Mouse (Mus musculus) hindbrain, embryonic 11.5 days (tissue): Measurements from ENCODE around the gene Dnah7c. TPM values are rescaled to one million over a fixed set of nuclear protein-coding genes. Genes with fewer than 3 reads are reported as not detected.
"Not testable (repeated sequence)": the region's sequence is repeated elsewhere in the genome, so short reads cannot be mapped to it uniquely, and the experiment has no call there.

ENCODE experiments used
- ATAC-seq: fragments of 200-750 bp; cut with Nextera tagmentation; 2 replicates; pipeline ENCODE4 v1.8.0; 2017; ENCODE audit warnings: mild to moderate bottlenecking, moderate TSS enrichment, moderate library complexity; ENCODE audit not compliant: low FRiP score
- DNase-seq: peaks from one replicate; pipeline ENCODE4 v3.0.0-alpha.2; 2015; ENCODE audit warnings: low spot score
- H3K27ac ChIP-seq: fragments of 300-500 bp; sonication (generic); 2 replicates; pipeline ENCODE4 v1.5.1; 2014; ENCODE audit warnings: mild to moderate bottlenecking, low read depth, low read length
- H3K27me3 ChIP-seq: fragments of 300-500 bp; sonication (generic); 2 replicates; pipeline ENCODE4 v1.6.1; 2014; ENCODE audit warnings: mild to moderate bottlenecking, low read length, moderate library complexity, mixed read lengths; ENCODE audit not compliant: control insufficient read depth, insufficient read depth
- H3K36me3 ChIP-seq: fragments of 300-500 bp; sonication (generic); 2 replicates; pipeline ENCODE4 v1.6.1; 2014; ENCODE audit warnings: mild to moderate bottlenecking, low read length, moderate library complexity, mixed read lengths; ENCODE audit not compliant: control insufficient read depth, insufficient read depth
- H3K4me1 ChIP-seq: fragments of 300-500 bp; sonication (generic); replicated peaks from 2 replicates; pipeline ENCODE4 v1.6.1; 2014; ENCODE audit warnings: low read length, mixed read lengths; ENCODE audit not compliant: control insufficient read depth, insufficient read depth
- H3K4me2 ChIP-seq: fragments of 300-500 bp; sonication (generic); replicated peaks from 2 replicates; pipeline ENCODE4 v1.6.1; 2014; ENCODE audit warnings: mild to moderate bottlenecking, low read depth, low read length
- H3K4me3 ChIP-seq: fragments of 300-500 bp; sonication (generic); 2 replicates; pipeline ENCODE4 v1.5.1; 2014; ENCODE audit warnings: low read depth, low read length
- H3K9ac ChIP-seq: fragments of 300-500 bp; sonication (generic); 2 replicates; pipeline ENCODE4 v1.6.1; 2014; ENCODE audit warnings: low read depth, low read length
- H3K9me3 ChIP-seq: fragments of 300-500 bp; sonication (generic); 2 replicates; pipeline ENCODE4 v1.6.1; 2016; ENCODE audit warnings: low read length; ENCODE audit not compliant: control insufficient read depth
- WGBS: fragments of 180-500 bp; shearing (Covaris S2); extraction: QIAGEN DNeasy Blood & Tissue Kit; methylation state at CpG from one replicate; pipeline ENCODE4 v1.1.7; 2014; 5-methylcytosine and 5-hydroxymethylcytosine counted together
- polyA plus RNA-seq: library from polyadenylated mRNA; unstranded; fragments of >200 nt; fragmentation: Nextera tagmentation; extraction: Ambion mirVana; gene quantifications from 2 replicates; pipeline ENCODE4 v1.2.1, GENCODE M21; 2014

The Dnah7c gene
- 0.17 and 0.22 TPM in 2 replicates for polyA plus RNA-seq

GRCm38 (mm10) chr1:46425137-46425925 is at the start of gene Dnah7c:
TSS of gene Dnah7c (plus strand) at chr1:46425592.
- no peak within 1 kb of the TSS for H3K27ac ChIP-seq
- no peaks in the 10 kb centered on the region for H3K36me3 ChIP-seq
- no peaks in the 10 kb centered on the region for H3K4me1 ChIP-seq
- peak within 1 kb of the TSS; percentile 46 for H3K4me3 ChIP-seq
- H3K9me3 ChIP-seq = no peaks in the 10 kb centered on the region
- ATAC-seq (peak; percentile 86), DNase-seq (peak; percentile 66)
- no peaks in the 10 kb centered on the region for H3K27me3 ChIP-seq
- peak within 1 kb of the TSS; percentile 83 for H3K4me2 ChIP-seq
- peak within 1 kb of the TSS; percentile 53 for H3K9ac ChIP-seq
- 11% methylated on average over 30 of the region's 30 CpGs for WGBS

GRCm38 (mm10) chr1:46380641-46381040 is 44.8 kb upstream of the Dnah7c start:
- H3K4me3 ChIP-seq, H3K36me3 ChIP-seq, H3K27ac ChIP-seq, DNase-seq, H3K9me3 ChIP-seq, H3K4me2 ChIP-seq, H3K4me1 ChIP-seq, ATAC-seq, H3K27me3 ChIP-seq, H3K9ac ChIP-seq: not testable (repeated sequence)
- WGBS = 90% methylated on average over 3 of the region's 3 CpGs

GRCm38 (mm10) chr1:46394681-46395297 is 30.6 kb upstream of the Dnah7c start:
- H3K9ac ChIP-seq, H3K4me2 ChIP-seq, H3K27me3 ChIP-seq, H3K4me1 ChIP-seq, H3K4me3 ChIP-seq, H3K9me3 ChIP-seq, H3K27ac ChIP-seq, DNase-seq, H3K36me3 ChIP-seq: not testable (repeated sequence)
- peak; percentile 76 for ATAC-seq
- 65% methylated on average over 3 of the region's 4 CpGs for WGBS

- no peak for DNase-seq
- no peak for ATAC-seq
- no peak overlapping the region for H3K9ac ChIP-seq
- no peak overlapping the region for H3K4me3 ChIP-seq
- H3K27ac ChIP-seq = no peak overlapping the region
- H3K9me3 ChIP-seq = no peaks in the 10 kb centered on the region
- H3K4me1 ChIP-seq = no peaks in the 10 kb centered on the region
- no peaks in the 10 kb centered on the region for H3K27me3 ChIP-seq
- 85% methylated on average over 6 of the region's 6 CpGs for WGBS
- H3K4me2 ChIP-seq = no peak overlapping the region
- no peaks in the 10 kb centered on the region for H3K36me3 ChIP-seq
Observed at GRCm38 (mm10) chr1:46408324-46409115, 16.9 kb upstream of the Dnah7c start.

GRCm38 (mm10) chr1:46414798-46415197 is 10.6 kb upstream of the Dnah7c start:
- H3K4me1 ChIP-seq, H3K27ac ChIP-seq, H3K36me3 ChIP-seq, H3K4me2 ChIP-seq, H3K9me3 ChIP-seq, ATAC-seq, H3K4me3 ChIP-seq, H3K9ac ChIP-seq, DNase-seq, H3K27me3 ChIP-seq: not testable (repeated sequence)
- WGBS = 90% methylated on average over 7 of the region's 7 CpGs

- peak; percentile 64 for DNase-seq
- not testable (repeated sequence) for ATAC-seq
- WGBS = 22% methylated on average over 3 of the region's 3 CpGs
Observed at GRCm38 (mm10) chr1:46416946-46417345, 8.4 kb upstream of the Dnah7c start.

GRCm38 (mm10) chr1:46418966-46419365 is 6.4 kb upstream of the Dnah7c start:
- DNase-seq, H3K27ac ChIP-seq, H3K27me3 ChIP-seq, H3K4me3 ChIP-seq, H3K9me3 ChIP-seq, H3K4me1 ChIP-seq, H3K4me2 ChIP-seq, ATAC-seq, H3K9ac ChIP-seq, H3K36me3 ChIP-seq: not testable (repeated sequence)
- WGBS = 91% methylated on average over 3 of the region's 4 CpGs

More at GRCm38 (mm10) chr1:46416946-46417345, 8.4 kb upstream of the Dnah7c start:
- not testable (repeated sequence) for H3K4me2 ChIP-seq, H3K9me3 ChIP-seq, H3K27ac ChIP-seq, H3K27me3 ChIP-seq, H3K4me1 ChIP-seq, H3K4me3 ChIP-seq, H3K36me3 ChIP-seq, H3K9ac ChIP-seq

GRCm38 (mm10) chr1:46428401-46428800 is 3.0 kb downstream of the Dnah7c start:
- WGBS = 79% methylated on average over 2 of the region's 2 CpGs
- DNase-seq = no peak
- no peak overlapping the region for H3K4me2 ChIP-seq
- H3K27me3 ChIP-seq = no peaks in the 10 kb centered on the region
- no peak overlapping the region for H3K4me3 ChIP-seq
- H3K27ac ChIP-seq = no peak overlapping the region
- no peak for ATAC-seq
- H3K9ac ChIP-seq = no peak overlapping the region
- no peaks in the 10 kb centered on the region for H3K36me3 ChIP-seq
- no peaks in the 10 kb centered on the region for H3K9me3 ChIP-seq
- H3K4me1 ChIP-seq = no peaks in the 10 kb centered on the region
